Mouse (Mus musculus) kidney, postnatal 4 days (tissue): ENCODE results near the gene Olfr740.

ENCODE experiments used
- DNase-seq, 2 experiments: peaks; one replicate each; pipeline ENCODE4 v3.0.0; 2021; ENCODE audit warnings: mixed read lengths in 2 of 2

Gene Olfr740

DNA sequence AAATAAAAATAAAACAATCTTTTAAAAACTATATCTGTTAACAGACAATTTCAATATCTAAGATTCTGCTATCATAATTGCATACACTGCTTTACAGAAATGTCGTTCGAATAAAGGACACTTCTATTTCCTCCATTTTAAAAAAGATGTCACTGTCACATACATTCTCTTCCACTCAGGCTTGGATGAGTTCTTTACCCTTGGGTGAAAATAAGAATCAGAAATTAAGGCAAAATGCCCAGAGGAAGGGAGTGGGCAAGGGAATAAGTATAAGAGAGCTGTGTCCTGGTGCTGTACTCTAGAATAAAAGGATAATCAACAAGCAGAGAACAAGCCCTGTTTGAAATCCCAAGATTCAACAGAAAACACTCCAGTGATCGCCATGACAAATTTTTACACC, at the start of gene Olfr740:
Gene Olfr740 (plus strand): TSS at position 301 of the 400 bp plus-strand sequence.
- DNase-seq = no peak

DNA sequence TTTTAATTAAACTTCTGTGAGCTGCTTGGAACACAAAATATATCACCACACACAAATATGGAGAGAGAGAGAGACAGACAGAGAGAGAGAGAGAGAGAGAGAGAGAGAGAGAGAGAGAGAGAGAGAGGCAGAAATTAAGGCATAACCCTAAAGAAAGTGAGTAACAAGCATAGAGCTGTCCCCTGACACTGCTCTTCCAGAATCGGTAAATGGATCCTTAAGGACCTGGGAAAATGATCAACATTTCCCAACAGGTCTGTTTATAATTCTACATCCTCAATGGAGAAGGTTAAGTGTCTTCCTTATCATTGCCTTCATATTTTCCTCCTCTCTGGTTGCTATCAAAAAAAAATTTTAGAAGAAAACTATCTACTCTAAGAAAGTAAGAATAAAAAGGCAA, 38.1 kb upstream of the Olfr740 start, which contains the start of gene Olfr738:
Gene Olfr738 (plus strand): TSS at position 301 of the 400 bp plus-strand sequence.
- DNase-seq = no peak

DNA sequence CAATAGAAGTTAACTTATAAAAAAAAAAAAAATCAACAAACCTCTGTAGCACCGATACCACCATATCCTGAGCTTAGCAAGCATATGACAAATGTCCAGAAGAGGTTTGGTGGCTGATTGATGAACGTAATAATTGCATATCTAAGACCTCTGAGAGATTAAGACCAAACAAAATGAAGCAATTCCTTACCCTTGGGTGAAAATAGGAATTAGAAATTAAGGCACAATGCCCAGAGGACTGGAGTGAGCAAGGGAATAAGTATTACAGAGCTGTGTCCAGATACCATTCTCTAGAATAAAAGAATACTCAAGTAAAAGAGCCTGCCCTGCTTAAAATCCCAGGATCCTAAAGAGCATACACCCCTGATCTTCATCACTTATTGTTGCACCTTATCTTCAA, 27.0 kb upstream of the Olfr740 start, which contains the start of gene Olfr739:
Gene Olfr739 (plus strand): TSS at position 301 of the 400 bp plus-strand sequence.
- DNase-seq = no peak

DNA sequence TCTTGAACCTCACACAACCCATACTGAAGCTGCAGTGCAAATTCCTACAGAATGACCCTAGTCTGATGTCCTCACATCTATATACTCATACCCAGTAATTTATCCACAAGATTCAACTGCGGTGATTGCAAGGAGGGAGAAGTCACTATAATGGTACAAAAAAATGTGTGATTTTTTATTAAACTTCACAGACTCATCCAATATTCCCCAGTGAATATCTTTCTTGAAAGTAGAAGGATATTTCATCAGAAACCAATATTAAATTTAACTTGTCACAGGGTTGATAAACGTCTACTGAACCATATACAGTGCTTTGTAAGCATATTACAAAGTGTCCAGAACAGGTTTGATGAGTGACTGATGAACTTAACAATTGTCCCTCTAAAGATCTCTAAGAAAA, 27.1 kb downstream of the Olfr740 start, which contains the start of gene Olfr741:
Gene Olfr741 (plus strand): TSS at position 301 of the 400 bp plus-strand sequence.
- no peak for DNase-seq

DNA sequence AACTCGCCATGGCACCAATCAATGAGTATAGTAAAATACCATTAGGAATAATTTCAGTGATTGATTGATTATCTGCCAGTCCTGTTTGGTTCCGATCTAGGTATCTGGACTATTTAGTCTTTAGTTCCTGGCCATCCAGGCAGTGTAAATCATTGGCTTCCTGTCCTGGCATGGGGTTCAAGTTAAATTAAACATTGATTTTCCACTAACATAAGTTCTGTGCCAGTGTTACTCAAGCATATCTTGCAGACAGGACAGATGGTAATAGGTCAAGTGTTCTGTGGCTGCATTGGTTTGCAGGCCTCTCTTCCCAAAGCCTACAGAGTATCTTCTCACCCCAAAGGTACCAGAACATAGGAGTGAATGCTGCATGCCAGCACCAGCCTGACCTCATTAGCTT, 33.1 kb downstream of the Olfr740 start:
- no peak for DNase-seq

DNA sequence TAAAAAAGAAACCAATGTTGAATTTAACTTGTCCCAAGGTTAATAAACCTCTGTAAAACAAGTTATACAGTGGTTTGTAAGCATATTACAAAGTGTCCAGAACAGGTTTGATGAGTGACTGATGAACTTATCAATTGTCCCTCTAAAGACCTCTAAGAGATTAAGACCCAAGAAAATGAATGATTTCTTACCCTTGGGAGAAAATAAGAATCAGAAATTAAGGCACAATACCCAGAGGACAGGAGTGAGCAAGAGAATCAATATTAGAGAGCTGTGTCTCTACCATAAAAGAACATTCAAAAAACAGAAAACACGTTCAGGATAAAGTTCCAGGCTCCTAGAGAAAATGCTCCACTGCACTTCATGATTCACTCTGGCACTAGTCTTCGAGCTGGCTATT, 58.0 kb downstream of the Olfr740 start, which contains the start of gene Olfr742:
Gene Olfr742 (plus strand): TSS at position 301 of the 400 bp plus-strand sequence.
- DNase-seq = no peak
